Mouse (Mus musculus): ENCODE measurements at regions not wholly inside any gene's neighbourhood (a gene's known extent, or its start where the extent isn't known, plus 50 kb on each side); places are given as distances from the start of the nearest gene placed in this dataset.

- H3K36me3 ChIP-seq: no peaks in the 10 kb centered on the region
- H3K4me3 ChIP-seq: peak overlapping the region; percentile 19
- peak overlapping the region; percentile 51 for H3K4me2 ChIP-seq (replicated peaks)
- 41% methylated on average over 10 of the region's 10 CpGs for WGBS
- no peaks in the 10 kb centered on the region for H3K27me3 ChIP-seq
- 0 out of 2 replicates have a peak, but pooled peaks cover 5% of the 10 kb centered on the region for H3K4me1 ChIP-seq
- H3K27ac ChIP-seq: no peak overlapping the region
- no peaks in the 10 kb centered on the region for H3K9me3 ChIP-seq
- peak; percentile 48; the same call in 1 of the 2 replicates for ATAC-seq (ENCODE audit: low FRiP score, low read depth)
- no peak overlapping the region for H3K9ac ChIP-seq
Observed at GRCm38 (mm10) chr3:149705724-149706123, 715.4 kb upstream of the Adgrl2 start.

- no peaks in the 10 kb centered on the region for H3K27me3 ChIP-seq
- 68% methylated on average over 12 of the region's 12 CpGs for WGBS
- no peak overlapping the region for H3K27ac ChIP-seq
- peak overlapping the region; percentile 19 for H3K4me3 ChIP-seq
- no peak for ATAC-seq (ENCODE audit: low FRiP score, low read depth)
- H3K9ac ChIP-seq: no peak overlapping the region
- 0 out of 2 replicates have a peak, but pooled peaks cover 5% of the 10 kb centered on the region for H3K4me1 ChIP-seq
- H3K36me3 ChIP-seq: no peaks in the 10 kb centered on the region
- peak overlapping the region; percentile 51 for H3K4me2 ChIP-seq (replicated peaks)
- H3K9me3 ChIP-seq: no peaks in the 10 kb centered on the region
Observed at GRCm38 (mm10) chr3:149705322-149705721, 715.0 kb upstream of the Adgrl2 start.

GRCm38 (mm10) chr3:149704478-149704877 is 714.1 kb upstream of the Adgrl2 start:
- Histone ChIP-seq H3K9ac (no peak overlapping the region), H3K27me3 (no peaks in the 10 kb centered on the region), H3K4me3 (no peak overlapping the region), H3K27ac (no peak overlapping the region), H3K9me3 (no peaks in the 10 kb centered on the region), H3K4me2 (replicated peaks) (no peak overlapping the region), H3K36me3 (no peaks in the 10 kb centered on the region), H3K4me1 (0 out of 2 replicates have a peak, but pooled peaks cover 5% of the 10 kb centered on the region)
- no peak for ATAC-seq (ENCODE audit: low FRiP score, low read depth)
- WGBS: 91% methylated on average over 4 of the region's 4 CpGs

GRCm38 (mm10) chr3:149683561-149683960 is 693.2 kb upstream of the Adgrl2 start:
- H3K4me2 ChIP-seq (replicated peaks): no peak overlapping the region
- ATAC-seq (ENCODE audit: low FRiP score, low read depth): no peak

GRCm38 (mm10) chr3:149682246-149682645 is 691.9 kb upstream of the Adgrl2 start:
- Histone ChIP-seq H3K9ac (no peak overlapping the region), H3K4me3 (no peak overlapping the region), H3K9me3 (no peaks in the 10 kb centered on the region), H3K4me1 (no peaks in the 10 kb centered on the region), H3K4me2 (replicated peaks) (no peak overlapping the region), H3K27me3 (no peaks in the 10 kb centered on the region), H3K36me3 (no peaks in the 10 kb centered on the region), H3K27ac (no peak overlapping the region)
- no peak for ATAC-seq (ENCODE audit: low FRiP score, low read depth)
- 64% methylated on average over 5 of the region's 5 CpGs for WGBS

More at GRCm38 (mm10) chr3:149683561-149683960, 693.2 kb upstream of the Adgrl2 start:
- Histone ChIP-seq H3K36me3 (no peaks in the 10 kb centered on the region), H3K27me3 (no peaks in the 10 kb centered on the region), H3K9me3 (no peaks in the 10 kb centered on the region), H3K27ac (no peak overlapping the region), H3K4me3 (no peak overlapping the region), H3K9ac (no peak overlapping the region), H3K4me1 (no peaks in the 10 kb centered on the region)
- 58% methylated on average over 4 of the region's 4 CpGs for WGBS

GRCm38 (mm10) chr3:149673926-149674325 is 683.6 kb upstream of the Adgrl2 start:
- no peak overlapping the region for H3K4me2 ChIP-seq (replicated peaks)
- no peaks in the 10 kb centered on the region for H3K36me3 ChIP-seq
- no peaks in the 10 kb centered on the region for H3K27me3 ChIP-seq
- H3K9me3 ChIP-seq: no peaks in the 10 kb centered on the region
- H3K4me1 ChIP-seq: no peaks in the 10 kb centered on the region
- no peak overlapping the region for H3K4me3 ChIP-seq
- H3K27ac ChIP-seq: no peak overlapping the region
- ATAC-seq (ENCODE audit: low FRiP score, low read depth): no peak
- H3K9ac ChIP-seq: no peak overlapping the region

GRCm38 (mm10) chr3:149664624-149665023 is 674.3 kb upstream of the Adgrl2 start:
- Histone ChIP-seq H3K4me1 (peaks cover 5% of the 10 kb centered on the region; the same call in 1 of the 2 replicates), H3K9me3 (no peaks in the 10 kb centered on the region), H3K4me2 (replicated peaks) (no peak overlapping the region), H3K27me3 (no peaks in the 10 kb centered on the region), H3K9ac (no peak overlapping the region), H3K27ac (no peak overlapping the region), H3K4me3 (no peak overlapping the region), H3K36me3 (no peaks in the 10 kb centered on the region)
- no peak for ATAC-seq (ENCODE audit: low FRiP score, low read depth)
- 90% methylated on average over 3 of the region's 3 CpGs for WGBS

GRCm38 (mm10) chr3:149638324-149638723 is 648.0 kb upstream of the Adgrl2 start:
- H3K36me3 ChIP-seq: no peaks in the 10 kb centered on the region
- H3K9ac ChIP-seq: no peak overlapping the region
- H3K4me3 ChIP-seq: no peak overlapping the region
- 45% methylated on average over 2 of the region's 2 CpGs for WGBS
- H3K9me3 ChIP-seq: no peaks in the 10 kb centered on the region
- H3K4me1 ChIP-seq: no peaks in the 10 kb centered on the region
- ATAC-seq (ENCODE audit: low FRiP score, low read depth): no peak
- H3K4me2 ChIP-seq (replicated peaks): no peak overlapping the region
- no peaks in the 10 kb centered on the region for H3K27me3 ChIP-seq
- H3K27ac ChIP-seq: no peak overlapping the region

- Histone ChIP-seq H3K4me3 (no peak overlapping the region), H3K4me2 (replicated peaks) (no peak overlapping the region)
- ATAC-seq (ENCODE audit: low FRiP score, low read depth): no peak
Observed at GRCm38 (mm10) chr3:149626186-149626585, 635.8 kb upstream of the Adgrl2 start.

GRCm38 (mm10) chr3:149625497-149625896 is 635.1 kb upstream of the Adgrl2 start:
- Histone ChIP-seq H3K9me3 (no peaks in the 10 kb centered on the region), H3K4me1 (no peaks in the 10 kb centered on the region), H3K36me3 (no peaks in the 10 kb centered on the region), H3K9ac (no peak overlapping the region), H3K27ac (no peak overlapping the region), H3K27me3 (no peaks in the 10 kb centered on the region), H3K4me2 (replicated peaks) (no peak overlapping the region), H3K4me3 (no peak overlapping the region)
- ATAC-seq (ENCODE audit: low FRiP score, low read depth): no peak
- WGBS: 90% methylated on average over 1 of the region's 1 CpGs

More at GRCm38 (mm10) chr3:149626186-149626585, 635.8 kb upstream of the Adgrl2 start:
- Histone ChIP-seq H3K27ac (no peak overlapping the region), H3K9me3 (no peaks in the 10 kb centered on the region), H3K27me3 (no peaks in the 10 kb centered on the region), H3K36me3 (no peaks in the 10 kb centered on the region), H3K9ac (no peak overlapping the region), H3K4me1 (no peaks in the 10 kb centered on the region)

GRCm38 (mm10) chr3:149625066-149625465 is 634.7 kb upstream of the Adgrl2 start:
- Histone ChIP-seq H3K36me3 (no peaks in the 10 kb centered on the region), H3K27ac (no peak overlapping the region), H3K4me3 (no peak overlapping the region), H3K9ac (no peak overlapping the region), H3K27me3 (no peaks in the 10 kb centered on the region), H3K4me1 (no peaks in the 10 kb centered on the region), H3K9me3 (no peaks in the 10 kb centered on the region), H3K4me2 (replicated peaks) (no peak overlapping the region)
- no peak for ATAC-seq (ENCODE audit: low FRiP score, low read depth)
- WGBS: 79% methylated on average over 3 of the region's 3 CpGs

GRCm38 (mm10) chr3:149623851-149624532 is 633.6 kb upstream of the Adgrl2 start:
- WGBS: 68% methylated on average over 4 of the region's 4 CpGs
- no peak for ATAC-seq (ENCODE audit: low FRiP score, low read depth)

GRCm38 (mm10) chr3:149603865-149604264 is 613.5 kb upstream of the Adgrl2 start:
- H3K27ac ChIP-seq: no peak overlapping the region
- ATAC-seq (ENCODE audit: low FRiP score, low read depth): no peak
- H3K27me3 ChIP-seq: no peaks in the 10 kb centered on the region
- no peak overlapping the region for H3K4me2 ChIP-seq (replicated peaks)
- no peak overlapping the region for H3K4me3 ChIP-seq
- no peaks in the 10 kb centered on the region for H3K36me3 ChIP-seq
- 47% methylated on average over 5 of the region's 5 CpGs for WGBS
- no peaks in the 10 kb centered on the region for H3K9me3 ChIP-seq
- no peak overlapping the region for H3K9ac ChIP-seq
- H3K4me1 ChIP-seq: no peaks in the 10 kb centered on the region

More at GRCm38 (mm10) chr3:149623851-149624532, 633.6 kb upstream of the Adgrl2 start:
- H3K4me1 ChIP-seq: no peaks in the 10 kb centered on the region
- no peak overlapping the region for H3K27ac ChIP-seq
- H3K36me3 ChIP-seq: no peaks in the 10 kb centered on the region
- H3K4me2 ChIP-seq (replicated peaks): no peak overlapping the region
- no peak overlapping the region for H3K4me3 ChIP-seq
- no peaks in the 10 kb centered on the region for H3K27me3 ChIP-seq
- H3K9ac ChIP-seq: no peak overlapping the region
- H3K9me3 ChIP-seq: no peaks in the 10 kb centered on the region

All from limb, embryonic 13.5 days (tissue).